Mouse (Mus musculus) mesoderm, embryonic 11.5 days (tissue): ENCODE data around the gene Zbtb42.

Experiments used
- DNase-seq: peaks from one replicate; pipeline ENCODE4 v3.0.0-alpha.2; 2012; ENCODE audit warnings: low read depth, low spot score

Gene Zbtb42

GRCm38 (mm10) chr12:112678555-112679026 is at the start of gene Zbtb42:
Gene Zbtb42, plus strand, starts transcription at chr12:112678828.
- peak; percentile 88 for DNase-seq

GRCm38 (mm10) chr12:112628928-112629721 is 49.5 kb upstream of the Zbtb42 start:
- DNase-seq = peak; percentile 67

- DNase-seq = no peak
Measured at GRCm38 (mm10) chr12:112630029-112630428, 48.6 kb upstream of the Zbtb42 start.

GRCm38 (mm10) chr12:112630796-112631195 is 47.8 kb upstream of the Zbtb42 start:
- DNase-seq = no peak

GRCm38 (mm10) chr12:112631472-112631871 is 47.2 kb upstream of the Zbtb42 start:
- no peak for DNase-seq

GRCm38 (mm10) chr12:112632084-112632777 is 46.4 kb upstream of the Zbtb42 start:
- no peak for DNase-seq

- no peak for DNase-seq
Measured at GRCm38 (mm10) chr12:112632907-112633306, 45.7 kb upstream of the Zbtb42 start.

- no peak for DNase-seq
Measured at GRCm38 (mm10) chr12:112633686-112634085, 44.9 kb upstream of the Zbtb42 start.

GRCm38 (mm10) chr12:112639526-112639925 is 39.1 kb upstream of the Zbtb42 start:
- no peak for DNase-seq

- DNase-seq = no peak
Measured at GRCm38 (mm10) chr12:112643126-112643525, 35.5 kb upstream of the Zbtb42 start.

- peak; percentile 99 for DNase-seq
Measured at GRCm38 (mm10) chr12:112644180-112644854, 34.3 kb upstream of the Zbtb42 start, which contains the start of gene Siva1. Gene Siva1, plus strand, starts transcription at chr12:112644679.

- DNase-seq = no peak
Measured at GRCm38 (mm10) chr12:112644855-112645506, 33.6 kb upstream of the Zbtb42 start.

- no peak for DNase-seq
Measured at GRCm38 (mm10) chr12:112646139-112646538, 32.5 kb upstream of the Zbtb42 start.

- DNase-seq = no peak
Measured at GRCm38 (mm10) chr12:112648081-112648480, 30.5 kb upstream of the Zbtb42 start.

GRCm38 (mm10) chr12:112651778-112652439 is 26.7 kb upstream of the Zbtb42 start:
- DNase-seq = no peak

GRCm38 (mm10) chr12:112653157-112653824 is 25.3 kb upstream of the Zbtb42 start:
- DNase-seq = peak; percentile 87

- no peak for DNase-seq
Measured at GRCm38 (mm10) chr12:112654076-112654475, 24.6 kb upstream of the Zbtb42 start.

- DNase-seq = no peak
Measured at GRCm38 (mm10) chr12:112658619-112659018, 20.0 kb upstream of the Zbtb42 start.

- peak; percentile 19 for DNase-seq
Measured at GRCm38 (mm10) chr12:112659109-112659508, 19.5 kb upstream of the Zbtb42 start.

GRCm38 (mm10) chr12:112660576-112661326 is 17.9 kb upstream of the Zbtb42 start:
- peak; percentile 72 for DNase-seq
